Mouse (Mus musculus) midbrain, embryonic 13.5 days (tissue): ENCODE data around the gene Psg20. TPM values are rescaled to one million over a fixed set of nuclear protein-coding genes. Genes with fewer than 3 reads are reported as not detected.
A peak's percentile ranks its signal among the peaks of the same experiment; 100 is the strongest.
"Not testable (repeated sequence)": the region's sequence is repeated elsewhere in the genome, so short reads cannot be mapped to it uniquely, and the experiment has no call there.

Experiments
- ATAC-seq: fragments of 200-750 bp; cut with Nextera tagmentation; 2 replicates; pipeline ENCODE4 v1.8.0; 2017; ENCODE audit warnings: mild to moderate bottlenecking, moderate TSS enrichment, moderate library complexity
- H3K27ac ChIP-seq: fragments of 300-500 bp; sonication (generic); 2 replicates; pipeline ENCODE4 v1.5.1; 2015; ENCODE audit warnings: inconsistent platforms, mild to moderate bottlenecking, moderate library complexity
- H3K27me3 ChIP-seq: fragments of 300-500 bp; sonication (generic); 2 replicates; pipeline ENCODE4 v1.6.1; 2015; ENCODE audit warnings: mild to moderate bottlenecking, inconsistent platforms
- H3K36me3 ChIP-seq: fragments of 300-500 bp; sonication (generic); 2 replicates; pipeline ENCODE4 v1.6.1; 2015; ENCODE audit warnings: mild to moderate bottlenecking, inconsistent platforms
- H3K4me1 ChIP-seq: fragments of 300-500 bp; sonication (generic); replicated peaks from 2 replicates; pipeline ENCODE4 v1.6.1; 2015; ENCODE audit warnings: inconsistent platforms
- H3K4me2 ChIP-seq: fragments of 300-500 bp; sonication (generic); replicated peaks from 2 replicates; pipeline ENCODE4 v1.6.1; 2015; ENCODE audit warnings: moderate library complexity, mild to moderate bottlenecking, inconsistent platforms
- H3K4me3 ChIP-seq: fragments of 300-500 bp; sonication (generic); replicated peaks from 2 replicates; pipeline ENCODE4 v1.5.1; 2015; ENCODE audit warnings: mild to moderate bottlenecking, inconsistent platforms
- H3K9ac ChIP-seq: fragments of 300-500 bp; sonication (generic); replicated peaks from 2 replicates; pipeline ENCODE4 v1.6.1; 2015; ENCODE audit warnings: mild to moderate bottlenecking, inconsistent platforms
- H3K9me3 ChIP-seq: fragments of 300-500 bp; sonication (generic); 2 replicates; pipeline ENCODE4 v1.6.1; 2016; ENCODE audit warnings: mild to moderate bottlenecking, inconsistent platforms
- WGBS: fragments of 180-500 bp; shearing (Covaris S2); methylation state at CpG from one replicate; pipeline ENCODE4 v1.1.7; 2015; 5-methylcytosine and 5-hydroxymethylcytosine counted together
- polyA plus RNA-seq: library from polyadenylated mRNA; unstranded; fragments of >200 nt; fragmentation: Nextera tagmentation; extraction: Ambion mirVana; gene quantifications from 2 replicates; pipeline ENCODE4 v1.2.1, GENCODE M21; 2015

Gene Psg20
- polyA plus RNA-seq, result not detected in 2 replicates

DNA sequence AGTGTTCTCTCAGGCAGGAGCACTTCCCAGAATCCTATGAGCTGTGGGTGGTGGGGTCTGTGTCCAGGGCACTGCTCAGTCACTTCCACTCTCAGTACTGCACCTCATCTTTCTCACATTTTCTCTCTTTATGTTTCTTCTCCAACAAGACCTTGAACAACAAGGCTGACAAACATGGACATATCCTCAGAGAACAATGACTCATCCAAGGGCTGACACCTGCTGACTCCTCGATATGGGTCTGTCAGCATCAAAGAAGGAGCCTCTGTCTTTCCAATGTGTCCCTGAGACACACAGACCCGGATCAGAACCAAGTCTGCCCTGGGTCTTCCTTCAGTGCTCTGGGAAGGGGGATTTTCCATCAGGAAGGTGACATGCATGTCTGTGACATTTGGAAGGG is at the start of gene Psg20:
Gene Psg20, minus strand, starts transcription at position 101 of the 400 bp plus-strand sequence.
- no peak for ATAC-seq
- Histone ChIP-seq H3K27me3 (no peaks in the 10 kb centered on the region), H3K9me3 (no peaks in the 10 kb centered on the region), H3K9ac (no peak within 1 kb of the TSS), H3K4me2 (no peak within 1 kb of the TSS), H3K36me3 (no peaks in the 10 kb centered on the region), H3K4me3 (no peak within 1 kb of the TSS), H3K27ac (no peak within 1 kb of the TSS), H3K4me1 (no peaks in the 10 kb centered on the region)
- WGBS, result 66% methylated on average over 2 of the region's 2 CpGs

- no peak overlapping the region for H3K4me3 ChIP-seq
- no peak overlapping the region for H3K27ac ChIP-seq
- no peaks in the 10 kb centered on the region for H3K9me3 ChIP-seq
- no peaks in the 10 kb centered on the region for H3K36me3 ChIP-seq
- WGBS, result 95% methylated on average over 1 of the region's 1 CpGs
- H3K4me2 ChIP-seq, result no peak overlapping the region
- H3K27me3 ChIP-seq, result no peaks in the 10 kb centered on the region
- H3K4me1 ChIP-seq, result no peaks in the 10 kb centered on the region
- no peak overlapping the region for H3K9ac ChIP-seq
- ATAC-seq, result no peak
Measured at GRCm38 (mm10) chr7:18734451-18734850, 48.5 kb upstream of the Psg20 start.

DNA sequence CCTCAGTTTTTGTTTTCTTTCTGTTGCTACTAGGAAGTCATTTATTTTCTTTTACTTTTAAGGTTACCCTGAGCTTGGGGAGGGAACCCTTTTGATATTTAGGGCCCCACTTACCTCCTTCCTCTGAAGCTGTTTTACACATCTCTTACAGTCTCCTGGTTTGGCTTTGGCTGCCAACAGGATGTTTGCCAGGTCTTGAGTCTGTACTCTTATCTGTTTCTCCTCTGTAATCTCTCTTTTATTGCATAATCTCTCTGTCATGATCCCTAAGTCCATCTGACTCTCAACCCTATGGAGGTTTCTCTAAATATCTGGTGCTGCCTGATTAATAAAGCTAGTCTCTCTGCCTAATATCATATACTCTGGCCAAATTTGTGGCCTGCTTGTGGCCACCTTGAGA is 47.1 kb upstream of the Psg20 start:
- H3K4me3 ChIP-seq, result no peak overlapping the region
- no peaks in the 10 kb centered on the region for H3K36me3 ChIP-seq
- no peaks in the 10 kb centered on the region for H3K9me3 ChIP-seq
- no peak overlapping the region for H3K4me2 ChIP-seq
- no peak overlapping the region for H3K27ac ChIP-seq
- H3K4me1 ChIP-seq, result no peaks in the 10 kb centered on the region
- H3K9ac ChIP-seq, result no peak overlapping the region
- no peaks in the 10 kb centered on the region for H3K27me3 ChIP-seq
- ATAC-seq, result no peak

DNA sequence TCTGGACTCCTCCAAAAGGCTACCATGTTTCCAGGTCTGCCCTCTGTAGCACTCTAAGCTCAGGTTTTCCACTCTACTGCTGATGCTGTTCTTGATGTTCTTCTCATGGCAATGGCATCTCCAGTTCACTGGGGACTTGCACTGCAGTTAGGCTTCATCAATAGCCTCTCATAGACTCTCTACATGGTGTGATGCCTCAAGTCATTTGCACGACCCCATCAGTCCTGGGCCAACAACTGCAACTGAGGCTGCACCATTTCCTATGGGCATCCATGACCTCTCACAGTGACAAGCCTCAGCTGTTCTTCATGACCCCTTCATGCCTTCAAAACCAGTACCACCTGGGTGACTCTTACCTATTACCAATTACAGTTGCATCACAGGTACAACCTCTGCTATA is 42.4 kb upstream of the Psg20 start:
- H3K4me2 ChIP-seq, result no peak overlapping the region
- H3K4me1 ChIP-seq, result no peaks in the 10 kb centered on the region
- WGBS, result 85% methylated on average over 1 of the region's 1 CpGs
- H3K4me3 ChIP-seq, result no peak overlapping the region
- H3K27ac ChIP-seq, result no peak overlapping the region
- ATAC-seq, result no peak
- H3K9ac ChIP-seq, result no peak overlapping the region
- no peaks in the 10 kb centered on the region for H3K36me3 ChIP-seq
- no peaks in the 10 kb centered on the region for H3K9me3 ChIP-seq
- H3K27me3 ChIP-seq, result no peaks in the 10 kb centered on the region

DNA sequence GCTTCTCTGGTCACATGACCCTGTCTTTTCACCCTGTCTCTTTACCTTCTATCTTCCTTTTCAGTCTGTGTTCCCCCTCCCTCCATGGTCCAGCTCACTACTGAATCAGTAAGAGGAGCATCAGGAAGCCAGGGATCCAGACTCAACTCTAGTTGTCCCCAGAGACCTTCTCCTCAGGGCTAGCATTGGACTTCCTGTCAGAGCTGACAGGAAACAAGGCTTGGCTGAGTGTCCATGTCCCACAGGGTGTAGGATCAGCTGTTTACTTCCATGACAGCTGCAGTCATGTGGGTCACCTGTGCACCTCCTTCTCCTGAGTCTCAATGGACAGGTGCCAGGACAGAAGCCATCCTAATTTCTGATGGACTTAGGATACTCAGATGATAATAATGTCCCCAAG is 39.9 kb upstream of the Psg20 start:
- not testable (repeated sequence) for ATAC-seq

DNA sequence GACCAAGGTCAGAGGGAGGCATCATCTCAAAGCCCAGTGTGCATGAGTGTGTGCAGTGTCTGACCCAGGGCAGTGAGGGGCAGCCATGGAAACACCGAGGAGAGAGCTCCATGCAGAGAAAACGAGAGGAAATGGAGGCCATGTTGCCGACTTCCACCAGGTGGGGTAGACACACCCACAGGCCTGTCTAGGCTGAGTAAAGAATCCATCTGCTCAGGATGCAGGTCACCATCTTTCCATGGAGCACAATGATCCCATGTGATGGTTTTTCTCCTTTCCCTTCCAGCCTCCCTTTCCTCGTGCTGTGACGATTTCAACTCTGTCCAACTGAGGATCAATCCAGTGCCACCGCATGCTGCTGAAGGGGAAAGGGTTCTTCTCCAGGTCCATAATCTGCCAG is 38.0 kb upstream of the Psg20 start:
- Histone ChIP-seq H3K9ac (no peak overlapping the region), H3K4me3 (no peak overlapping the region), H3K27ac (no peak overlapping the region), H3K9me3 (no peaks in the 10 kb centered on the region), H3K4me2 (no peak overlapping the region), H3K36me3 (no peaks in the 10 kb centered on the region), H3K4me1 (no peaks in the 10 kb centered on the region), H3K27me3 (no peaks in the 10 kb centered on the region)
- no peak for ATAC-seq
- WGBS, result 84% methylated on average over 6 of the region's 6 CpGs

More for the DNA sequence above, 39.9 kb upstream of the Psg20 start:
- not testable (repeated sequence) for H3K27ac ChIP-seq, H3K9me3 ChIP-seq, H3K27me3 ChIP-seq, H3K4me3 ChIP-seq, H3K4me1 ChIP-seq, H3K4me2 ChIP-seq, H3K36me3 ChIP-seq, H3K9ac ChIP-seq

GRCm38 (mm10) chr7:18717790-18718189 is 31.8 kb upstream of the Psg20 start, which contains the start of gene Psg22:
TSS of gene Psg22 (plus strand) at chr7:18718090.
- no peaks in the 10 kb centered on the region for H3K27me3 ChIP-seq
- H3K4me2 ChIP-seq, result no peak within 1 kb of the TSS
- H3K4me3 ChIP-seq, result no peak within 1 kb of the TSS
- WGBS, result 44% methylated on average over 2 of the region's 2 CpGs
- H3K27ac ChIP-seq, result no peak within 1 kb of the TSS
- no peaks in the 10 kb centered on the region for H3K9me3 ChIP-seq
- no peak within 1 kb of the TSS for H3K9ac ChIP-seq
- no peak for ATAC-seq
- H3K36me3 ChIP-seq, result no peaks in the 10 kb centered on the region
- no peaks in the 10 kb centered on the region for H3K4me1 ChIP-seq

GRCm38 (mm10) chr7:18715546-18715945 is 29.6 kb upstream of the Psg20 start:
- ATAC-seq, result no peak
- Histone ChIP-seq H3K4me2 (no peak overlapping the region), H3K27me3 (no peaks in the 10 kb centered on the region), H3K9me3 (no peaks in the 10 kb centered on the region), H3K4me3 (no peak overlapping the region), H3K9ac (no peak overlapping the region), H3K4me1 (no peaks in the 10 kb centered on the region), H3K36me3 (no peaks in the 10 kb centered on the region), H3K27ac (no peak overlapping the region)
- 68% methylated on average over 4 of the region's 4 CpGs for WGBS

GRCm38 (mm10) chr7:18710846-18711245 is 24.9 kb upstream of the Psg20 start:
- Histone ChIP-seq H3K9ac (no peak overlapping the region), H3K27ac (no peak overlapping the region), H3K27me3 (no peaks in the 10 kb centered on the region), H3K4me1 (no peaks in the 10 kb centered on the region), H3K36me3 (no peaks in the 10 kb centered on the region), H3K4me3 (no peak overlapping the region), H3K4me2 (no peak overlapping the region), H3K9me3 (no peaks in the 10 kb centered on the region)
- WGBS, result 79% methylated on average over 1 of the region's 1 CpGs
- no peak for ATAC-seq

- H3K4me3 ChIP-seq, H3K27ac ChIP-seq, H3K9me3 ChIP-seq, H3K36me3 ChIP-seq, H3K4me2 ChIP-seq, H3K27me3 ChIP-seq, ATAC-seq, H3K4me1 ChIP-seq, H3K9ac ChIP-seq: not testable (repeated sequence)
- 78% methylated on average over 4 of the region's 4 CpGs for WGBS
Measured at GRCm38 (mm10) chr7:18710331-18710730, 24.3 kb upstream of the Psg20 start.

GRCm38 (mm10) chr7:18685586-18685985 is 399 bp downstream of the Psg20 start:
- Histone ChIP-seq H3K36me3 (no peaks in the 10 kb centered on the region), H3K27me3 (no peaks in the 10 kb centered on the region), H3K27ac (no peak overlapping the region), H3K9ac (no peak overlapping the region), H3K4me2 (no peak overlapping the region), H3K4me3 (no peak overlapping the region), H3K4me1 (no peaks in the 10 kb centered on the region), H3K9me3 (no peaks in the 10 kb centered on the region)
- ATAC-seq, result no peak

DNA sequence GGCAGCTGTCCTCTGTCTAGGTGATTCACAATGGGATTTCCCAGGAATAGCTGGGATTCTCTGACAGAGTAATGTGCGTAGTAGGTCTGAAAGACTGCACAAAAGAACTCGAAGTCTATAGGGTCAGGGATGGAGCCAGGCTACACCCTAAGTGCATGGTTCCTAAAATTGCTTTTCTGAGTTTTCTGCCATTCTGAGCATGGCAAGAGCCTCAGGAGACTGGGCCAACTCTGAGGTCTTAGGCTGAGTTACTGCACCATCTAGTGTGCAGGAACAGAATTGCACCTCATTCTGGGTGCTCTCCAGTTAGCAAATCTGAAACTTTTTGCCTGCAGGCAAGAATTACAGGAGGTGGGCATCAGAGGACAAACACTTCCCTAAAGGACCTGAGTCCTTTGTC is 6.2 kb downstream of the Psg20 start:
- Histone ChIP-seq H3K4me2 (no peak overlapping the region), H3K36me3 (no peaks in the 10 kb centered on the region), H3K27ac (no peak overlapping the region), H3K27me3 (no peaks in the 10 kb centered on the region), H3K9ac (no peak overlapping the region), H3K4me3 (no peak overlapping the region), H3K4me1 (no peaks in the 10 kb centered on the region), H3K9me3 (no peaks in the 10 kb centered on the region)
- ATAC-seq, result peak; percentile 67; the same call in 1 of the 2 replicates
- WGBS, result 47% methylated on average over 2 of the region's 2 CpGs

GRCm38 (mm10) chr7:18656625-18657024 is 29.4 kb downstream of the Psg20 start, which contains the start of gene Psg21:
TSS of gene Psg21 (minus strand) at chr7:18656725.
- not testable (repeated sequence) for H3K9ac ChIP-seq, H3K36me3 ChIP-seq, H3K4me1 ChIP-seq, ATAC-seq, H3K27ac ChIP-seq, H3K27me3 ChIP-seq, H3K4me3 ChIP-seq, H3K4me2 ChIP-seq, H3K9me3 ChIP-seq
- WGBS, result 67% methylated on average over 2 of the region's 2 CpGs
